Mouse (Mus musculus) right cerebral cortex, postnatal 10 days (tissue): ENCODE measurements around the gene Cab39l.

ENCODE experiments used
- DNase-seq, 2 experiments: peaks; one replicate each; pipeline ENCODE4 v3.0.0; 2021; ENCODE audit warnings: low spot score in 2 of 2

Cab39l gene

GRCm38 (mm10) chr14:59629308-59629707, 188.5 kb downstream of the Cab39l start:
- no peak for DNase-seq

GRCm38 (mm10) chr14:59630096-59630495, 189.3 kb downstream of the Cab39l start:
- no peak for DNase-seq

- no peak for DNase-seq
These were observed 191.3 kb downstream of the Cab39l start for GRCm38 (mm10) chr14:59632067-59632466.

- DNase-seq = no peak
These were observed 192.6 kb downstream of the Cab39l start for GRCm38 (mm10) chr14:59633295-59633898.

GRCm38 (mm10) chr14:59633988-59634387, 193.2 kb downstream of the Cab39l start:
- DNase-seq = no peak
